Mouse (Mus musculus) lung, postnatal 14 days (tissue): ENCODE data around the gene Gm11733.

Experiments
- DNase-seq: peaks from one replicate; pipeline ENCODE4 v3.0.0; 2021

The Gm11733 gene

DNA sequence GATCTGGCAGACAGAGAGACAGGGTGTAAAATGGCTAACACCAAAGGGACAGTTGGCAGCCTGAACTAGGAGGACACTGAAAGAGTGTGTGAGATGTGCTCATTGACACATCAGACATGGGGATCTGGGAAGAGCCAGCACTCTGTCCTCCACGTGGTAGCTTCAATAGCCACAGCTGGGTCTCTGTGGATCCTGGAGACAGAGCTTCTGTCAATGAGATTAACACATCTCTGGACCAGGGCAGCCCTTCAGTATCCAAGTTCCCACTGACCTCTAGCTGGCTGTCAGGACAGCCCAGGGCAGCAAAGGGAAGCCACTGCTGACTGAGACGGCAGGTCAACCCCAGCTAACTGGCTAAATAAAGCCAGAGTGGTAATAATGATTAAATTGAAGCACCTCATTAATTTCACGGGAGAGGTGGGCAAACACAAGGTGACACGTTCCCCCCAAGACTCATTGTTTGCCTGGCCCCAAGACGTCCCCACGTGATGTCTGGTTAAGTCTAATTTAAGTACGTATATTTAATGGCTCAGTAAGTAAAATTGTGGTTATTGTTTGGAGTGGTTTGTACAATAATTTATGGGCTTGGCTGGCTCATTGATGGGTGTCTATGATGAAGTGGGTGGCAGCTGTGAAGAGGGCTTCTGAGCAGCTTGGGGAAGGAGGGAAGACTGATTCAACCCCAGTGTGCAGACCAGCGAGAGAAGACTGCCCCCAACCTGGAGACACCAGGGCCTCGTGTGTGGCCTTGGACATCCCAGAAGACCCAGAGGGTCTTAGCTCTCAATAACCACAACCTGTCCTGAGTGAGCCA, 51.5 kb downstream of the Gm11733 start:
- no peak for DNase-seq

DNA sequence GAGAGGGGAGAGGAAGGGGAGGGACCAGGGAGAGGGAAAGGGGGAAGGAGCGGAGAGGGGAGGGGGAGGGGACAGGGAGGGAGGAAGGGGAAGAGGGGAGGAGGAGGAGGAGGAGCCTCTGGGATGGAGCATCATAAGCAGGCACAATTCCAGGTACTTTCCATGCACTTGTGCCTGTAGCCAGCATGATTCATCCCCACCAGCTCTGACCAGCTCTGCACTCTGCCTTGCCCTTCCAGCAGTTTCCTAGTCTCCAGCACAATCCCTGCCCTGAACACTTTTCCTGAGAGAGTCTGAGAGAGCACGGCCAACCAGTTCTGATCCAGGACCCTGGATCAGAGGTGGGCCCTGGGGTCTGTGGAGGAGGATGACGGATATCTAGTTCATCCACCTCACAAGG, 52.4 kb downstream of the Gm11733 start:
- peak; percentile 51 for DNase-seq
